Mouse (Mus musculus) adrenal gland, postnatal 10 days (tissue): ENCODE results near the gene Pgap2. TPM values are rescaled to one million over a fixed set of nuclear protein-coding genes. Genes with fewer than 3 reads are reported as not detected.
A peak's percentile ranks its signal among the peaks of the same experiment; 100 is the strongest.

ENCODE experiments used
- DNase-seq: peaks from one replicate; pipeline ENCODE4 v3.0.0; 2021; ENCODE audit warnings: mixed read lengths
- long read RNA-seq, 2 experiments: library from polyadenylated mRNA; stranded (forward); transcript quantifications; one replicate each; pipeline ENCODE4 v2.0.0; 2021
- total RNA-seq, 2 experiments: library from RNA; stranded (reverse); gene quantifications; 2 replicates each; pipeline ENCODE4 v1.2.3; 2021

The Pgap2 gene
- total RNA-seq: 100 to 1,000 TPM in 1 of 2 experiments, 10 to 100 TPM in 1; 86.1 to 109 TPM
- long read RNA-seq, experiment 1, transcript Pgap2-201 (7 exons, 1,201 nt): major isoform, 14 of 68 reads
- long read RNA-seq, experiment 1, transcript Pgap2-225 (7 exons, 2,034 nt): minor isoform, 13 of 68 reads
- long read RNA-seq, experiment 1, partial matches to known transcripts: 3 of 68 reads
- long read RNA-seq, experiment 1, other reads (novel, unspliced or antisense): 37 of 68 reads
- long read RNA-seq, experiment 2, transcript Pgap2-201 (7 exons, 1,201 nt): major isoform, 13 of 54 reads
- long read RNA-seq, experiment 2, transcript Pgap2-225 (7 exons, 2,034 nt): minor isoform, 7 of 54 reads
- long read RNA-seq, experiment 2, partial matches to known transcripts: 5 of 54 reads
- long read RNA-seq, experiment 2, other reads (novel, unspliced or antisense): 25 of 54 reads

- DNase-seq: peak; percentile 99
These were observed at the start of gene Pgap2, which contains the start of gene Nup98 for GRCm38 (mm10) chr7:102209756-102210721. TSS of gene Pgap2 (plus strand) at chr7:102210208. TSS of gene Nup98 (minus strand) at chr7:102210176.

GRCm38 (mm10) chr7:102170300-102170699, 39.7 kb upstream of the Pgap2 start:
- no peak for DNase-seq

GRCm38 (mm10) chr7:102183849-102184248, 26.2 kb upstream of the Pgap2 start:
- no peak for DNase-seq

GRCm38 (mm10) chr7:102192356-102192755, 17.7 kb upstream of the Pgap2 start:
- DNase-seq: no peak

- DNase-seq: no peak
These were observed 9.4 kb upstream of the Pgap2 start for GRCm38 (mm10) chr7:102200576-102200975.

GRCm38 (mm10) chr7:102200996-102201785, 8.8 kb upstream of the Pgap2 start:
- DNase-seq: no peak

- no peak for DNase-seq
These were observed 5.6 kb upstream of the Pgap2 start for GRCm38 (mm10) chr7:102204296-102204857.

- no peak for DNase-seq
These were observed 4.4 kb upstream of the Pgap2 start for GRCm38 (mm10) chr7:102205646-102206045.

- no peak for DNase-seq
These were observed 1.1 kb upstream of the Pgap2 start for GRCm38 (mm10) chr7:102208806-102209363.

- DNase-seq: no peak
These were observed 1.1 kb downstream of the Pgap2 start for GRCm38 (mm10) chr7:102211071-102211470.

- no peak for DNase-seq
These were observed 11.9 kb downstream of the Pgap2 start for GRCm38 (mm10) chr7:102221899-102222298.

- peak; percentile 58 for DNase-seq
These were observed 12.3 kb downstream of the Pgap2 start for GRCm38 (mm10) chr7:102222336-102222735.

GRCm38 (mm10) chr7:102222830-102223556, 13.0 kb downstream of the Pgap2 start:
- peak; percentile 86 for DNase-seq

GRCm38 (mm10) chr7:102223883-102224738, 14.1 kb downstream of the Pgap2 start:
- DNase-seq: peak; percentile 72

- no peak for DNase-seq
These were observed 16.0 kb downstream of the Pgap2 start for GRCm38 (mm10) chr7:102226051-102226450.

- no peak for DNase-seq
These were observed 18.2 kb downstream of the Pgap2 start for GRCm38 (mm10) chr7:102228049-102228670.

- DNase-seq: peak; percentile 55
These were observed 19.8 kb downstream of the Pgap2 start for GRCm38 (mm10) chr7:102229814-102230213.

GRCm38 (mm10) chr7:102233059-102233458, 23.1 kb downstream of the Pgap2 start:
- no peak for DNase-seq

GRCm38 (mm10) chr7:102238686-102239286, 28.8 kb downstream of the Pgap2 start:
- DNase-seq: no peak
